Mouse (Mus musculus): ENCODE results near the gene Fam173a.

The Fam173a gene

DNA sequence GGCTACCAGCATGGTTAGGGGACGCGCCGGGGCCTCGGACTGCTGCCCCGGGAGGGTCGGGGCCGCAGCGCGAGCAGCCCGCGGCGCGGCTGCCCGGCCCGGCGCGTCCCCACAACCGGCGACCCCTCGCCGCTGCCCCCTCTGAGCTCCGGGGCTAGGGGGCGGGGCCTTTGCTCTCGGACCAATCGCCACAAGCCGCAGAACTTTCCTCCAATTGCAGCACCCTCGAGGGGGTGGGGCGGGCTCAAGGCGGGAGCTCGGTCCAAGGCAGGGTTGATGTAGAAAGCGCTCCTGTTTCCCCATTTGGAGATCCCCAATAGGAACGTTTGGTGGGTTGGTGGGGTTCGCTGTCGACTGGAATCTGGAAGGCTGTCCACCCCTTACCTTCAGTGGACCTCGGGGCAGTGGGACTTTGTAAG lies 4.3 kb upstream of the Fam173a start, which contains the start of gene Metrn:
TSS of gene Metrn (minus strand) at position 186 of the 419 bp plus-strand sequence.
- DNase-seq = peak; percentile 94 to 96

DNA sequence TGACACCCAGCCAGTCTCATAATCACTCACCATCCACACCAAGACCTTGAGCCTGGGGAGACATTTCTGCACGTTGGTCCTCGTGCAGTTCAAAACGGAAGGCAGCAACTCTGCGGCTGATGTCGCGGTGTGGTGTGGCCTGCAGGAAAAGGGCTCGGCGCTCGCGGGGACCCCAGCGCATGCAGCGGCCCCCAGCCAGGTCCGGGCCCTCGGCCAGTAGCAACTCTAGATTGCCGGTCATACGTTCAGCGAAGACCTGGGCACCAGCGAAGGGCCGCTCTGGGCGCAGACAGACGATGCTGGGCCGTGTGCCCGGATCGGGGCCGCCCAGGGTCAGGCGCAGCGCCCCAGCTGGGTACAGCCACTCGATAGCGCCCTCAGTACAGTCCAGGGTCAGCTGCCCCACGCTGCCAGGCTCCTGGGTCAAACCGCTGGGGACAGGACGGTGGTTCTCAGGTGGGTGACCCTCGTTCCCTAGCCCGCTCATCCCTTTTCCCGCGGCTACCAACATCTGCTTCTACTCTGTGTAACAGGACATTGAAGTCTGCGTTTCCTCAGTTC lies 3.6 kb upstream of the Fam173a start:
- peak; percentile 35 to 76 for DNase-seq

DNA sequence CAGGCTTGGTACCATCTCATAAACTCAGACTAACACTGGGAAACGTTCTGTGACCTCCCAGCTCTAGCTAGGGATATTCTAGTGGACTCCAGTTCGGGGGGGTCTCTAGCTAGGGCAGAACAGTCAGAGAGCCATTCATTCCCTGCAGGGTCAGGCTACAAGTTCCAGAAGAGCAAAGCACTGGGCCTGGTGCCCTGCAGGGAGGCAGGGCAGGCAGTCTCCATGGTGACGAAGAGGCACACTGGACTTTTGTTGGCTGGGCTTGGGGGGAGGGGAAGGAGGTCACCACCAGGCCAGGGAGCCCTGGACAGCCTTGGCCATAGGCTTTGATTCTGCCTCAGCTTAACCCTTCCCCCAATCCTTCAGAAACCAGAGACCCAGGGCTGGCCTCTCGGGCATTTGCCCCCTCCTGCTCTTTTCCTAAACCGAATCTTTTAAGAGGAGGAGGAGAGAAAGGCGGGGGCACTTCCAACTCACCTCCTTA lies 3.0 kb upstream of the Fam173a start, which contains the start of gene AC134908.4:
TSS of gene AC134908.4 (minus strand) at position 51 of the 484 bp plus-strand sequence.
- peak; percentile 70 to 91 for DNase-seq

DNA sequence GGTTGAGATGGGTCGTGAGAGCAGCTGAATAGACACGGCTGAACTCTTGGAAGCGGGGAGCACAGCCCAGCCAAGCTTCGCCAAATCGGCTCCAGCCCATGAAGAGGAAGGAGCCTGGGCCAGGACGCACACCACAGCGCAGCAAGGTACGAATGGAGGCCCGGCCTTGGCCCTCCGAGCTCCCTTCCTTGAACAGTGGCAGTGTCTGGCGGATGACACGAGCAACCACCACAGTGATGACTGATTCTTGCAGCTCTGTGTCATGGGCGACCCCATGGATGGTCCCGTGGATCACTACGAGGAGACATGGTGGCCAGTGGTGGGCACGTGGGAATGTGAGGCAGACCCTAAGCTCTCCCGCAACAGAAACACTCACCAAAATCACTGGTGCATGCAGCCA lies 2.3 kb upstream of the Fam173a start:
- no peak for DNase-seq

DNA sequence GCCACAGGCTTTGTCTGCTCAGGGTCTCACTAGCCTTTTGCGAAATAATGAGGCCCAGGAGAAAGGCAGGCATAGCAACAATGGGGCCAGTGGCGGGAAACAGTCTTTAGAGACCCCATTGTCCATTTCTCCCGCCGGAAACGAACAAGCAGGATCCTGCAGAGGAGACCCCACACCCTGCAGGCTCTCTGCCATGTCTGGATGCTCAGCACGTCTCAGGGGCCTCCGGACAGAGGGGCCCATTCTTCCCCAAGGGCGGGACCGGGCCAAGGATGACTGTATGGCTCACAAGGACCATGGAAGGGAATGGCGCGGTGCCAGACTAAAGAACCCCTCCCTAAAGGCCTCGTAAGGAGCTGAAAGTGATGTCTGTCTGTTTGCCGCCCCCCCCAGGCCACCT lies 1.5 kb upstream of the Fam173a start:
- DNase-seq = no peak

DNA sequence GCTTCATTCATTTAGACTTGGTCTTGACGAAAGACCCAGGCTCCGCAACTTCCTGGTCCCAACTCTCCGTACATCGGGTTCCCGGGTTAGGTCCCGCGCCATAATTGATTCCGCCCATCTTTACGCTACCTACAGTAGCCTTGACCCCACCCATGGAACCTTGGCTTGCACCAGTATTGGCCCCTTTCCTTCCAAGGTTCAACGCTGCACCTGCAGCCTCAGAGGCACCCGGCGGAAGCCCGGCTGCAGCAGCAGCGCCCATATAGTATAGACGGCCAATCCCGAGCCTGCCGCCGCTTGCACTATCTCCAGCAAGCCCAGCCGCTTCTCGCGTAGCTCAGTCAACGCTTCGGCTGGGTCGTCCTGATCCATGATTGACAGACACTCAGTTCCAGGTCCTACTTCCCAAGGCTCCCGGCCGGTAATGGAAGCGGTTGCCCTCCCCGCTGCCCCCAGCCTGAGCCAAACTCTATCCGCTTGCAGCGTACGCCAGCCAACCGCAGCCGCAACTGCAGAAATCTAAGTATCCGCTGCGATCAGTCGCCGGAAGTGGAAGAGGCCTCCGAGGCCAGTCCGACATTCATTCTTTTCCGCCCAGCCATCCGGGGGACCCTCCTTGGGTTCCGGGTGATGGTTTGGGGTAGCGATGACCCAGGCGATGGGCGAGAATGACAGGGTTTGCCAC lies 716 bp downstream of the Fam173a start:
- peak; percentile 83 to 89 for DNase-seq

DNA sequence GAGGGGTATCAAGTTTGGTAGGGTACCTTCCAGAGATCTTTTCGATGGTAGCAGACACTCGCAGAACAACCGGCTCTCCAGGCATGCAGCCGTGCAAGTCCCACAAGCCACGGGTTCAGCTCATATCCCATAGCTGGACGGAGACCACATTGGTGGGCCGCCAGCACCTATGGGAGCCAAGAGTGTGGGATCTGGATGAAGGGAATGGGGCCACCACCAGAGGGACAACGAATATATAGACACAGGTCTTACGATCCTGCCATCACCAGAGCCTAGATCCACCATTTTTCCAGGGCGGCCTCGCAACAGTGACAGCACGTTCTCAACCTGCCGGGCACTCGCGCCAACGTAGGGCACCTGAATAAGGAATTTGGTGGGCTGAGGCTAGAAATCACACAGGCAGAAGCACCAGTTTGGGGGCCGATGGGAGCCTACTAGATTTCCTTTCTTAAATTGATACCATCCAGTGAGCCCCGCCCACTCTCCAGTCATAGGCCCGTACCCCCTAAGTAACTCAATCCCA lies 1.3 kb downstream of the Fam173a start:
- DNase-seq = no peak

DNA sequence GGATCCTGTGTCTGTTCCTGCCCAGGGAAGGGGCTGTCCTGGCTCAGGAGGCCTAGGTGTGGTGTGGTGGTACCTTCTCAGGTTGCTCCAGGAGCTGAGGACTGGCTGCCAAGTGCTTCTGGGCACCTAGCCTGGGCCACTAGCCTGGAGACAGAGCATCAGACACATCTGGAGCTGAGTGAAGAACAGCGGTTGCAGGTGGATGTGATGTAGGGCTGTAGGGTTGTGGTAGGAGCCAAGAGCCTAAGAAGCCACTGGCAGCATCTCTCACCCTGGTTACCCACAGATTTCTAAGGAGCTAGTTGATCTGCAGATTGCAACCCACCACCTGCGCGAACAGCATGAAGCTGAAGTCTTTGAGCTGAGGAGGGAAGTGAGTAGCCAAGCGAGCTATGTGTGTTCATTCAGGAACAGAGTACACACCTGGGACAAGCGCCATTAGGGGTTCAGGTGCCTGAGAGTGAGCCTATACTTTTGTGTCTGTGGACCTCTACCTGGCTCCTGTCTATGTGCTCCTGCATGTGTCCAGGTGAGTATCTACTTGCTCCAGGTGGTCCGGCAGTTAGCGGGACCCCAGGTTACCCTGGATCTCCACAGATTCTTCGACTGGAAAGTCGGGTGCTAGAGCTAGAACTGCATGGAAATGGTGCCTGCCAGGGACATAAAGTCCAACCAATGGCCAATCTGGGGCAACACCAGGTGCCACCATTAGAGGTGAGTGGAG lies 5.8 kb downstream of the Fam173a start:
- no peak for DNase-seq

DNA sequence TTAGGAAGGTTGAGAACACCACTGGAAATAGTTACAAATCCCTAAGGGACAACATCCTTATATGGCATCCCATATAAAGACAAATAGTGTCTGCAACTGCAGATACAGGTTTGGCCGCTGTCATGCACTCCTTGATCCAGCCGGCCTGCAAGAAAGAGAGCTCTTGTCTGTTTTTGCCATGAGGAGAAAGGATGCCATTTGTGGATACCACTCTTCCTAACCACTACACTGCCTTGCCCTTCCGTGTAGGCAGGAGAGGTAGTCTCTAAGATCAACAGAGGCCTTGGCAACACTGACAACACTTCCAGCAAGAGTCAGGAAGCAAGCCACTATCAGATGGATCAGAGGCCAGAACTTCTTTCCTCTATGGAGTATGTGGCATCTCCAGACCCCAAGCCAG lies 6.4 kb downstream of the Fam173a start, which contains the start of gene Ccdc78:
TSS of gene Ccdc78 (plus strand) at position 301 of the 400 bp plus-strand sequence.
- DNase-seq = no peak

DNA sequence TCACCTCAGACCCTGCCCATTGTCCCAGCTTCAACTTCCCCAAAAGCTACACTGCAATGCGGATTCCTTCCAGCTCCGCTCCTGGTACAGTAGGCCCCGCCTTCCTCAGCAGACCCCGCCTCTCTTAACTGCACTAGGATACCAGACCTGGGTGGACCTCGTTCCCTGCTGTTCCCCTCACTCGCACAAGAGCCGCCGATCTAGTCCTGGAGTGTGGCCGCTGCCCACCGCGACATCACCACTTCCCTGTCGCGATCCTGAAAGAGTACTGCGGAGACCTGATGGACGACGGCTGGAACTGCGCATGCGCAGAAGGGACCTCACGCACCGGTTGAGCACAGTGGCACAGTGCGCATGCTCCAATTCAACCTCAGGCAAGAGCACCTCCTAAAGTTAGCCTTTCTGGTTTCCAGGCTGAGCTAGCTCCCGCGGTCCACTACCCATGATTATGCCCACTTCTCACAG lies 7.4 kb downstream of the Fam173a start, which contains the start of gene Haghl:
TSS of gene Haghl (minus strand) at position 393 of the 465 bp plus-strand sequence.
- DNase-seq = peak; percentile 97 to 98

DNA sequence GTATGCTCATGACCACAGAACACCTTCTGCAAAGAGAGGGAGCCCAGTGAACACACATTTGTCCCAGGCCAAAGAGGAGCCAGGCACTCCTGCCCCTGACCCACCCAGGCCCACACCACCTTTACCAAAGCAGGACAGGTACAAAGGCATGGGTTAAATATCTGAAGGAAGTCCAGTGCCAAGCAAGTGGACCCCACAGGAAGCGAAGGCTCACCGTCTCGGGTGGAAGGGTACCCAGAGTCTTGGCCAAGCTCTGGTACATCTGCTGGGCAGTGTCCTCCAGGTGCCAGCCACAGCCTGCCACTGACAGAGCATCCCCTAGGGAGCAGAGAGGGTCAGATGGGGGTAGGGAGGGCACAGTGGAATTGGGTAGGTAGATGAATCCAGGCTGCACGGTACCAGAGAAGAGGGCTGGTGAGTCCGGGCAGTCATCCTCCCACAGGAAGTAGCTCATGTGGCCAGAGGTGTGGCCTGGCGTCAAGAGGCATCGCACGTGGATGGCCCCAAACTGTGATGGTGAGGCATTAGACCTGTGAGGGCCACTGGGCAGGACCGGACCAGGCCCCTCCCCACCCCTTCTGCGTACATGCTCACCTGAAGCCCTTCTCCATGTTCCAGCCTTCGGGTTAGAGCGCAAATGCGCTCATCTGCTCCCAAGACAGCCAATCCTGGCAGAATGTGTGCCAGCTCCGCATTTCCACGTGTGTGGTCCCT lies 8.7 kb downstream of the Fam173a start:
- DNase-seq = no peak

DNA sequence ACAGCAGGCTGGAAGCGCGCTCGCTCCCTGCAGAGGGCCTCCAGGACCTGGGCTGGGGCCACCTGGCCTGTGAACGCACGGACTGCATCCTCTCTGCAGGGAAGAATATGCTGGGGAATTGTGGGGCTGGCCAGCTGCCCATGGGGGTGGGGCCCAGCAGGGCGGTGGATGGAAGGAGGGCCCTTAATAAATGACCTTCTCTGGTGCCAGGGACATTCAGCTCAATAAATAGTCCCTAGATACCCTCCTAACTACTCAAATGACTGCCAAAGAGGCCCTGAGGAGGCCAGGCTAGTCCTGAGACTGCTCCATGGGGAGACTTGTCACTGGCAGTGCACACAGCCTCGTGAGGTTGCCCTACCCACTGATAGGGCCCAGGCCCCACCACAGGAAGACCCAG lies 9.6 kb downstream of the Fam173a start:
- peak; percentile 46 to 69 for DNase-seq

DNA sequence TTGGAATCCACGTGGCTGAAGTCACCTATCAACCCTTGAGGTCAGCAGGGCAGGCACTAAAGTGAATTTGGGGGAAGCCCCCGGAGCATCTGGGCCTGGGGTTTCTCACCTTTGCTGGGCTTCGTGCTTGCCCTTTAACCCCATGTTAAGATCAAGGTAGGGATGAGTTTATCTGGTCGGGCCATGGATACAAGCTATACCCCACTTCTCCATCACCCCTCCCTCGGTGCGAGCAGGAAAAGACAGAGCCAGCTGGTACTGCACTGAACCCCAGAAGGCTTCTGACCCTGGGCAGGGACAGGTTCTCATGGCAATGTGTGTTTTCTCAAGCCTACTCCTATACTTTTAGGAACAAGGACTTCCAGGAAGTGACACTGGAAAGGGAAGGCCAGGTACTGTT lies 11.4 kb downstream of the Fam173a start:
- peak in 1 of 2 experiments; percentile 33 for DNase-seq

DNA sequence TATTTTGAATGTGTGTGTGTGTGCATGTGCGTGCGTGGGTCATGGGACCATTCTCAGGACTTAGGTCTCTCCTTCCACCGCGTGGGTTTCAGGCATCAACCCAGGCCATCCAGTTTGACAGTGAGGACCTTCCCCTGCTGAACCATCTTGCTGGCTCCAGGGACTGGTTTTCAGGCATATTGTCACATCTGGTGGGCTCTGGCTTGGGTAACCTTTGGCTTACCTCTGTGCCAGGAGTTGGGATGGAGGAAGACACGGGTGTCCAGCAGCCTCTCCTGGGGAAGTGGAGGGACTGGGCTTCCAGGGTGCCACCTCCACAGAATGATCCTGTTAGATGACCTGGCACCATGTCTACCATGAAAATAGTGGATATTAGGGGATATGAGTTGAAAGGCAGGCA lies 14.8 kb downstream of the Fam173a start:
- no peak for DNase-seq

DNA sequence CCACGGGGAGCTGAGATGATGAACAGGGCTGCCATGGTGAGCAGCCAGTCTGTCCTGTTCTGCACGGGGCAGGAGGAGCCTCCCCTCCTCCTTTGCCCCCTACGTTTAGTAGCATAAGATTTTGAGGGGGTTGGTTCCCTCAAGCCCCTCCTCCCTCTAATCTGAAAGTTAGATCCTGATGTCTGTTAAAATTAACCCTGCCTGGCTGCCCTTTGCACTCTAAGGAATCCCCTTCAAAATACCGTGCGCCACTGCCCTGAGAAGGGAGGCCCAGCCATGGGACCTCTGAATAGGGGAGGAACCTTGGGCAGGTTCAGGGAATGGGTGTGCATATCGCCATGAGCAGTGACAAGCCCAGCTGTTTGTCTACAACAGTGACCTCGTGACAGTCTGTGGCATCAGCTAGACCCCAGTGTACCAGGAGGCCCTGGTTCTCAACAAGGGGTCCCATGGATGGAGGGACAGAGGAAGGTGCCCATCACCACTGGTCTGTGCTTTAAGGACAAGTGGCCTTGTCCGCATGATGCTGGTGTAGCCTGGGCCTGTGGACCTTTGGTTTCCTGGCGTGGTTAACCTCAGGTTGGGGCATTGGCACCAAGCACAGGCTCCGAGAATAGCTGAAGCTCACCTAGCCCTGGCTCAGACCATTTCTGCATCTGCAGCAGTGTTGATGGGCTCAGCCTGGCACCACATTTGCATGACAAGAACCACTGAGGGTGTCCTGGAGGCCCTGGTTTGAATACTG lies 17.2 kb downstream of the Fam173a start:
- peak; percentile 52 to 67 for DNase-seq

DNA sequence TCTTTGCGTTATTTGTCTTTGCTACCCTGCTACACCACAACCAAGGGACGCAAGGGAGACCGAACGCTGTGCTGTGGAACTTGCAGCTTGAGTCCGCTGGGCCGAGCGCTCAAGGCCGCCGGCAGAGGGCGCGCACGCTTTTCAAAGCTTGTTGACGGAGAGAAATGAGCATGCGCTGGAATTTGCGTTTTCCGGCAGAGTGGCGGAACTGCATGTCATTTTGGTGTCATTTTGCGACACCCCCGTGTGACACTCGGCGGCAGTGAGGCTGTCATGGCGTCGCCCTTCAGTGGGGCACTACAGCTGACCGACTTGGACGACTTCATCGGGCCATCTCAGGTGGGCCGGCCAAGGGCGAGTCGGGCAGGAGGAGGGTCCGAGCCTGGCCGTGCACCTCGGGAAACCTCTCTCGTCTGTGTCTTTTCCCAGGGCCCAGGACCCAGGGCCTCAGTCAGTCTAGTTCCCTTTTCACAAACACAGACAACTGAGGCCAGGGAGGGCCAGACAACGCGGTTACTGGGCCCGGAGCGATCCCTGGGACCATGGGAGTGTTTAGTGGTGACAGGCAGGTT lies 19.1 kb downstream of the Fam173a start, which contains the start of gene Narfl:
TSS of gene Narfl (plus strand) at position 228 of the 572 bp plus-strand sequence.
- DNase-seq = peak; percentile 97 to 98

DNA sequence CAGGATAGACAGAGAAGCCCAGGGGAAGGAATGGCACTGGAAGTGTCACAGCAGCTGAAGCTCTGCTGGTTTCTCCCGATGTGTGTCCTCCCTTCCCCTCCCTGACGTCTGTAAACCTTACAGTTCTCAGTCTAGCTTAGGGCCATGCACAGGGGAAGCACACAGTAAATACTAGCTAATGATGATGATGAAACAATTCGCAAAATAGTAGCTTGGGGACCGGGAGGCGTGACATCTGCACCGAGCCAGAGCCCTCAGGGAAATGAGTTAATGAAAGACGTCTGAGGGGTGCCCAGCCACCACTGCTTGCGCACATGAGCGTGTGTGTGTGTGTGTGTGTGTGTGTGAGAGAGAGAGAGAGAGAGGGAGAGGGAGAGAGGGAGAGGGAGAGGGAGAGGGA lies 23.4 kb downstream of the Fam173a start:
- DNase-seq = no peak

DNA sequence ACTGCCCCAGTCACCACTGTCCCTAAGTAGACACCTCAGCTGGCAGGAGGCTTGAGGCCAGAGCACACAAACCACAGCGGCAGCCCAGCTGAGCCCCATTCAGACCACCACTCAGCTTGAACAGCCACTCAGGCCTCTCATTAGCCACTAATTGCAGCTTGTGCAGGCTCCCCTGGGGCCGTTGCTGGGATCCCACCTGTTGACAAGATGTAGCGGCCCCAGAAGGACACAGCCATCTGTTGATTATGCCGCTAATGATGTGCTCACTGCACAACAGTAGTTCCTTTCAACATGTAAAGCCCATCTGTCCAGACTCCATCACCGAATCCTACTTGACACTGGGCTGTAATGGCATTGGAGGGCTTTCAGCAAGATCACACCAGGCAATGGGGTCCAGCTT lies 26.8 kb downstream of the Fam173a start:
- DNase-seq = no peak

DNA sequence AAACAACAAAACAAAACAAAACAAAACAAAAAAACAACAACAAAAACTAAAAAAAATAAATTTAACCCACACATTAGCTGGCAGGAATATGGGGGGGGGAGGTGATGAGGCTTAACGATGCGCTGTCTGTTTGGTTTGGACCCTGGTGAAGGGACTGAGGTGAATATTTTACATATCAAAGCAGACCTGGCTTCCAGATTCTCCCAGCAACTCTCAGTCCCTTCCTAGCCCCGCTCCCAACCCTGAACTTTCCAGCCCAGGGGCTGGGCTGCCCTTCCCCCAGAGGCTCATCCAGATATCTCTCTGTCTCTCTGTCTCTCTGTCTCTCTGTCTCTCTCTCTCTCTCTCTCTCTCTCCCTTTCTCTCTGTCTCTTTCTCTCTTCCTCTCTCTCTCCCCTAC lies 30.1 kb downstream of the Fam173a start:
- no peak for DNase-seq

DNA sequence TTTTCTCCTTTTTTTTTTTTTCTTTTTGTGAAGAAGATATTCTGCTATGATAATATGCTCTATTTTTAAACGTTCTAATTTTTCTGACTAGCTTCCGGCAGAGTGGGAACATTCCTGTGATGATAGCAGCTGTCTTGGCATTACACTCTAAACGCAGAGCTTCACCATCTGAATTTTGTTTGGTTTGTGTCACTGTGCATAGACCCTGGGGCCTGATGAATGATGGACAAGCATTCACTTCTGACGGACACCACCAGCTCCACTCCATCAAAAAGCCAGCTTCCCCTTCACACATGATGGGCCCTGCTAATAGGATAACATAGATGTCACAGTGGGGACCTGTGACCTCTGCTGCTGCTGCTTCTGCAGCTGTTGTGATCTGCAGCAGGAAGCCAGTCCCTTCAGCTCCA lies 31.1 kb downstream of the Fam173a start:
- DNase-seq = no peak

DNA sequence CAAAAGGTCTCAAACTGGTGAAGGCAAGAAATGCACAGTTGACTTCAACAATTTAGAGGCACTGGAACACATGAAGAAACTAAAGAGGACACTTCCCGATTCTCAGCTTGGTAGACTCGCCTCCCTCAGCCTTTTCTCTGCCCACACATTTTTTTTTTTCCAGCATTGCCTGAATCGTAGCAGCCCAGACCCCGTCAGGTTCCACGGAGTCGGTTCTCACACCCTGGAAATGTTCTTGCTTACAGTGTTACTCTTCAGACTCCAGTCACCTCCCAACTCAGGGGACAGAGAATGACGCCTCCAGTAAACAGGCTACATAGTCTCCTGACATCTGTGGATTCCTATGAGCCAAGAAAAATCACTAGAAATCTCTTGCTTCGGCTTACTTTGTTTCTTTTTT lies 32.6 kb downstream of the Fam173a start:
- DNase-seq = no peak
